Mouse (Mus musculus): ENCODE measurements around the gene Iqsec2.

Iqsec2 gene

DNA sequence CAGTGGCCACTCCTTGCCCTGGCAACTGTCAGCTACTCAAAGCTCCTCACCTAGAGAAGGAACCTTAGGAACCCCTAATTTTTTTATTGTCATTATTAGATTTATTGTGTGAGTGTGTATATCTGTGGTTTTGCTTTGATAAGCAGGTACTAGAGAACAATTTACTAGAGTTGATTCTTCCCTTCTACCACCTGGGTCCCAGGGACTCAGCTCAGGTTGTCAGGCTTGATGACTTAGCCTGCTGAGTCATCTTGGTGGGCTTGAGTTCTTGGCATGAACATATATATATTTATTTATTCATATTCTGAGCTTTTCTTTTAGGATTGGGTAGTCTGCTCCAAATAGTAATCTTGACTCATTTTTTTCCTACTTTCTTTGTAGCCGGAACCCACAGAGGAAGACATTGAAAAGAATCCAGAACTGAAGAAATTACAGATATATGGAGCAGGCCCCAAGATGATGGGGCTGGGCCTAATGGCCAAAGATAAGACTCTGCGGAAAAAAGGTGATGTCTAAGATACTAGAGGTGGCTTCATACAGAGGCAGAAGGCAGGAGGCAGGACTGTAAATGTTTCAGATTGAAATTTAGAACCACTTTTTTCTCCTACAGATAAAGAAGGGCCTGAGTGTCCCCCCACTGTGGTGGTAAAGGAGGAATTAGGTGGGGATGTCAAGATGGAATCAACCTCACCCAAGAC, 100.6 kb downstream of the Iqsec2 start:
- DNase-seq (ENCODE audit: low read depth in 1 of 2, low spot score in 2 of 2), result no peak

DNA sequence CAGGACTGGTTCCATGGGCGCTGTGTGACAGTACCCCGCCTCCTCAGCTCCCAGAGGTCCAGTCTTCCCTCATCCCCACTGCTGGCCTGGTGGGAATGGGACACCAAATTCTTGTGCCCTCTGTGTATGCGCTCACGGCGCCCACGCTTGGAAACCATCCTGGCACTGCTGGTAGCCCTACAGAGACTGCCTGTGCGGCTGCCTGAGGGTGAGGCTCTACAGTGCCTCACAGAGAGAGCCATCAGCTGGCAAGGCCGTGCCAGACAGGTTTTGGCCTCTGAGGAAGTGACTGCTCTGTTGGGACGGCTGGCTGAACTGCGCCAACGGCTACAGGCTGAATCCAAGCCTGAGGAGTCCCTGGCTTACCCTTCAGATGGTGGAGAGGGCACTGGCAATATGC, 127.1 kb downstream of the Iqsec2 start:
- DNase-seq (ENCODE audit: low read depth in 1 of 2, low spot score in 2 of 2), result no peak
